Mouse (Mus musculus): ENCODE measurements around the gene Tmem29. TPM values are rescaled to one million over a fixed set of nuclear protein-coding genes. Genes with fewer than 3 reads are reported as not detected.
"Not testable (repeated sequence)": the region's sequence is repeated elsewhere in the genome, so short reads cannot be mapped to it uniquely, and the experiment has no call there.

Gene Tmem29
- total RNA-seq (2021): 20.5 and 24.2 TPM in 2 replicates
- long read RNA-seq, experiment 1, transcript Tmem29-209 (3 exons, 864 nt): minor isoform, 17 of 39 reads
- long read RNA-seq, experiment 1, transcript Tmem29-208 (3 exons, 1,316 nt): major isoform, 19 of 39 reads
- long read RNA-seq, experiment 1, partial matches to known transcripts: 0 of 39 reads
- long read RNA-seq, experiment 1, other reads (novel, unspliced or antisense): 2 of 39 reads
- long read RNA-seq, experiment 2, transcript Tmem29-208 (3 exons, 1,316 nt): minor isoform, 14 of 37 reads
- long read RNA-seq, experiment 2, transcript Tmem29-209 (3 exons, 864 nt): major isoform, 16 of 37 reads
- long read RNA-seq, experiment 2, partial matches to known transcripts: 0 of 37 reads
- long read RNA-seq, experiment 2, other reads (novel, unspliced or antisense): 3 of 37 reads

DNA sequence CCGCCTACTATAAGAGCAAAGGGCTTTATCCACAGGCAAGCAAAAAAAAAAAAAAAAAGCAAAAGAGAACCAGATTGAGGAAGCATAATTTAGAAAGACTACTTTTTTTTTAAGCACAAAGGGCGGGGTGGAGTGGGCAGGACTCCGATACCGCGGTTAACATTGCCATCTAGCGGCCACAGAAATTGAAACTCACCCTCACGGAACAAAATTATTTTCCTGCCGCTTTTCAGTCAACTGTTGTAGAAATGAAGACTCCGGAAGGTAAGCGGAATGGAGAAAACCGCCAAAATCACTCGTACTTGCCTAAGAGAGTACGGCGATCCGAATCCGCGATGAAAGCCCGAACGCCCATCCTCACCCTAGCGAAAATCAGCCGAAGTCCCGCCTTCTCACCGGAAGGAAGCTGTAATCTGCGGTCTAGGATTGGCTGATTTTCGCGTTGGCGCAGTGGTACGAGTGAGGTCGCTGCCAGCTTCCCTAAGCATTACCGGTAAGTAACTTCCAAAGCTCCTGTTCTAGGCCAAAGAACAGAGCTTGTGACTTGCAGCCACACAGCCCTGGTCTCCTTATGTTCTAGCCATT is at the start of gene Tmem29:
Gene Tmem29 (minus strand): TSS at position 389 of the 585 bp plus-strand sequence.
- peak; percentile 91 for DNase-seq

DNA sequence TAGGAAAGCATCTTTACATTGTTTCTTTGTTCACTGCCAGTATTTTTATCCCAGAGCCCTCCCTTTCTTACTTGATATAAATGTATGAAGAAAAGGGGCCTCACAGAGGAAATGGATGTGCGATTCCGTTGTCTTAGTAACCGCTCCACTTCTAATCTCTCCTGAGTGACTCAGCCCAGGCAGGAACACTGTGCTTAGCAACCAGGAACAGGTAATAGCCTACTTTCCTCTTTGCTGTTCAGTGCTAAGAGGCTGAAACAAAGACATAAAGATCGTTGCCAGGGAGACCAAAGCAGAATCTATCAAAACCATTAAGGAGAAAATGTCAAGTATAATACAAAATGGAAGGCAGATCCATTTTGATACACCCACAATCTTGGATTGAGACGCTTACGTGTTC is 49.7 kb upstream of the Tmem29 start:
- DNase-seq: no peak

DNA sequence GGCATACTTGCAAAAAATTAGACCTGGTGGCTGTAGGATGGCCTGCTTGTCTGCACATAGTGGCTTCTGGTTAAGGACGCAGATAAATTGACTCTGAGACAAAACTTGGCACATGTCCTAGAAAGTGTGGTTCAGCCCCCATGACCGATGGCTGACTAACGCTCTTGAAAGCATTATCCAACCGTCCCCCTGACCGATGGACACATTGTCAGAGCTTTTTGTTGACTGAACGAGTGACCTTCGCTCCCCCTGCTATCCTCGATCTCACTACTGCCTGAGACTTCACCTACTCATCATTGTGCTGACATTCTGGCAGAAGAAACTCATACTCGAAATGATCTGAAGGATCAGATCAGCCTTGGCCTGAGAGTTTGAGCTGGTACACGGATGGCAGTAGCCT is 28.9 kb upstream of the Tmem29 start:
- DNase-seq: not testable (repeated sequence)

DNA sequence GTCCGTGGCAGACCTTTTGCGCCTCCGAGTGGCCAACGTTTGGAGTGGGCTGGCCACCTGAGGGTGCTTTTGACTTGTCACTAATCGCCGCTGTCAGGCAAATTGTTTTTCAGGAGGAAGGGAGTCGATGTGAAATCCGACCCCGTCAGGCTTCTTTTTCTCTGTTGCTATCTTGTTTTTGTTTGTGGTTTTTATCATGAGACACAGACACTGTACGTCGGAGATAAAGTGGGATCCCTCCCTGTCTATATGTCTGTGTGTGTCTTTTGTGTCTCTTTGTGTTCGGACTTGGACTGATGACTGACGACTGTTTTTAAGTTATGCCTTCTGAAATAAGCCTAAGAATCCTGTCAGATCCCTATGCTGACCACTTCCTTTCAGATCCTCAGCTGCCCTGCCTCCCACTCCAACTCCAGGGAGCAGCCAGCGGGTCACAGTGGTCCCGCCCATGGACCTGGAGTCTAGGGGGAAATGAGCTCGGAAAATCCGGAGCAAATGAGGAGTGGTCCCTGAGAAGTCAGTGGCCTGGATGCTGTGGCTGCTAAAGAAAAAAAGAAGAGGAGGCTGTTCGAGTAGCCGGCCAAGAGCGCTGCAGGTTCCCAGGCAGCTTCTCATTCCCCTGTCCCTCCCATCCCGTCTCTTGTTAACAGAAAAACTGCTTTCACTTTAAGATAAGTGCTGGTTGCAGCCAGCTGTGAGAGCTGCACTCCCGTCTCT is 27.5 kb upstream of the Tmem29 start:
- DNase-seq: not testable (repeated sequence)

DNA sequence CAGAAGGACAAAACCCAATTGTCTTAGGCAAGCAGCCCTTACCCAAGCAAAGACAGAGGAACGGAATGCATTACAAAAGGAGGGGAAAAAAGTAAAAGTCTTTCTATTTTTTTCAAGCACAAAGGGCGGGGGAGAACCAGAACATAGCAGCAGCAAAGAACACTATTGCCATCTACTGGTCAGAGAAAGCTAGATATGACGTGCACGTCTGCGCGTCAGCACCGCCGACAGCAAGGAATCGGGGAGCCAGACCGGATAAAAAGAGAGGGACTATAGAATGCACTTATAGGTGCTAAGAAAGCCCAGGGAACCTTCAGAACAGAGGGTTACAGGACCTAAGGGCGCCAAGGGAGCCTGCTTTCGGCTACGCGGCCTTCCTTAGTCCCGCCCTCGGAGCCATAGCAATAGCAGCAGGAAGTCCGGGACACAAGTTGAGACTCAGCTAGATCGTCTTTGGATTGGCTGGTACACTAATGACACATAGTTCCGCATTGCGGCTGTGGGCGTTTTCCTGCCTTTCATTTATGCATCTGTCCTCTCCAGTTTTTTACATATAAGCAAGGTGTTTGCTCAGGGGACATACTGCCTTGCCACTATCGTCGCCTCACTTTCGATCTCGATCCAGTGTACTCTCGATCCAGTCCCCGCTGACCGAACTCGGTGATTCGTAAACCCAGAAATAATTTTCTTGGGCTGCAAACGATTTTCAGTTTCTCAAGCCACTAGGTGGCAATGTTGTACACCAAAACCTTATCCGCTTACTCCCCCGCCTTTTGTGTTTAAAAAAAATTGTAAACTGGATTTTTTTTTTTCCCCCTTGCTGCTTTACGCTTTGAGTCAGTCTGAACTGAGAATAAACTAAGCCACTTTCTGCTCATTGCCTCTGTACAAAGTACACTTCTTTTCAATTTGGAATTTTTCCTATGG is 19.2 kb upstream of the Tmem29 start:
- peak; percentile 90 for DNase-seq

DNA sequence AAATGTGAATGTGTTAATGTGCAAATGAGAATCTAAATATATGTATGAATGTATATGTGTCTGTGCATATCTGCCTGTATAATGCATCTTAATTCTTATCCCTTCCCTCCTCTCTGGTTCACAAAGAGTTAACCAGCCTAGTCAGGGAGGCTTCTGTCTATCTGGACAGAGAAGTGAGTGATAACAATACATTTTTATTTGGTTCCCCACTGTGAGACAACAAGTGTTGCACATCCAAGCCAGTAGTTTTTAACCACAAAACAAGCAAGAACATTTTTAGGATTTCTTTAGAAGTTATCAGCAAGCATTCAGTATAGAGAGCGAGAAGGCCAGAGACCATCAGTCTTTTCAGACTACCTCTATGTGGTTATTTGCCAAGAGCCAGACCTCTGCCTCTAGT is 12.5 kb upstream of the Tmem29 start:
- DNase-seq: no peak

DNA sequence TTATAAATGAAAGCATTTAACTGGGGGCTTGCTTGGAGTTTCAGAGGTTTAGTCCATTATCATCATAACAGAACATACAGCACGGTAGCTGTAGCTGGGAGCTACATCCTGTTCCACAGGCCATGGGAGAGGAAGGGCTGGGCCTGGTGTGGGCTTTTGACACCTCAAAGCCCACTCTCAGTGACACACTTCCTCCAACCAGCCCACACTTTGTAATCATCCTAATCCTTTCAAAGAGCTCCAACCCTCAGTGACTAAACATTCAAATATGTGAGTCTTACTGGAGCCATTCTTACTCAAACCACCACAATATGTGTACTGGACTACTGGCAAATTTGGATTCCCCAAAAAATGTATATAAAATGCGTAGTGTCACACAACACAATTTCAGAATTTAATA is 9.3 kb upstream of the Tmem29 start:
- DNase-seq: no peak

DNA sequence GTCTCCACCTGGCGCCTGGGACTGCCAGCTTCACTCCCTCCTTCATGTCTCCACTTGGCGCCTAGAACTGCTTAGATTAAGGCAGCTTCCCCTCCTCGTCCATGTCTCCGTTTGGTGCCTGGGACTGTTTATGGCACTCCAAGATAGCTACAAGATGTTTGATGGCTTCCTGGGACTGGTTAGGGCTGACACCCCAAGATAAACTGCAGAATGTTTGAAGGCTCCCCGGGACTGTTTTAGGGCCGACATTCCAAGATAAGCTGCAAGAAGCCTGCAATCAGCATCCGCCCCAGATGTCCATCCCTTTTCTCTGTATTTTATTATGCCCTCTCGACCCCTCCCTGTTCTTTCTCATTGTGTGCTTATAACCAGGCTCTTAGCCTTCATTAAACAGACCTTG is 7.9 kb upstream of the Tmem29 start:
- not testable (repeated sequence) for DNase-seq

DNA sequence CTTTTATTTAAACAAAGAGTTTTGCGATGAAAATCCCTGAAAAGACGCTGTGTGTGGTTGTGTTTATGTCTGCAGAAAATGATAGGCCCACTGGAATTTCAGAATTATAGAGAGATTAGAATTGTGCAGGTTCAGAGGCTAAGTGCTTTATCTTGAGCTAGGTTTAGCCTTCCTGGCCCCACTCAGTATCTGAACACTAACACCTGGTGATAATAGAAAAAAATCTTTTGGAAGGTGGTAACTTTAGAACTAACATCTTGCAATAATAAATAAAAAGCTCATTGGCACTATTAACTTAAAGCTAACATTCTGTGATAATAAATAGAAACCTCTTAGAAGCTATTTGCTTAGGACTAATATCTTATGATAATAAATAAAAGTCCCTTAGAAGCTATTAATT is 1.2 kb upstream of the Tmem29 start:
- no peak for DNase-seq

DNA sequence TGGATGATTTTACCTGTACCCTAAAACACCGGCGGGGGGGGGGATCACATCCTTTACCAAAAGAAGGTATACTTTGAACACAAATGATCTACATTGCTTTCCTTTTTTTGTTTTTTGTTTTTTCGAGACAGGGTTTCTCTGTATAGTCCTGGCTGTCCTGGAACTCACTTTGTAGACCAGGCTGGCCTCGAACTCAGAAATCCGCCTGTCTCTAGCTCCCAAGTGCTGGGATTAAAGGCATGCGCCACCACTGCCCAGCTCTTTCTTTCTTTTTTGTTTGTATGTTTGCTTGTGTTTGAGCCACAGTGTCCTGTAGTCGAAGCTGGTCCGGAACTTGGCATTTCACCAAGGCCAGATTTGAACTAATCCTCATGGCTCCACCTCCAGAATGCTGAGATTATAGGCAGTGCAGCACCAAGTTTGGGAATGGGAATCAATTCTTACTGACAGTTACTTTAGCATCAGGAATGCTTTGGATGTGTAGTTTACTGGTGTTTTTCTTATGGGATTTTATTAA is 515 bp upstream of the Tmem29 start:
- DNase-seq: peak; percentile 42

DNA sequence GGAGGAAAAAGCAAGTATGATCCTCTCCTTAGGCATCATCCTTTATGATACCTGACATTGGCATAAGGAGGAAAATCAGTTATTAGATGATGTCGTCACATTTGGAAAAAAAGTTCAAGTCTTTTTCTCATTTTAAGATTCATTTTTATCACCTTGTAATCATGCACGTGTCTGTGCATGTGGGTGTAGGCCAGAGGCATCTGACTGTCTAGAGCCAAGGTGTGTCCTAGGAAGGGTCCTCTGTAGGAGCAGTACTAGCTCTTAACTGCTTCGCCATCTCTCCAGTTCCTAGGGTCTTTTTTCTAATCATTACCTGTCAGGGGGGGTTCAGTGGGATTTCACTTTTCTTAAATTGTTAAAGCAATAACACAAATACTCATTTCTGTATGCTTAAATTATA is 818 bp downstream of the Tmem29 start:
- DNase-seq: no peak

DNA sequence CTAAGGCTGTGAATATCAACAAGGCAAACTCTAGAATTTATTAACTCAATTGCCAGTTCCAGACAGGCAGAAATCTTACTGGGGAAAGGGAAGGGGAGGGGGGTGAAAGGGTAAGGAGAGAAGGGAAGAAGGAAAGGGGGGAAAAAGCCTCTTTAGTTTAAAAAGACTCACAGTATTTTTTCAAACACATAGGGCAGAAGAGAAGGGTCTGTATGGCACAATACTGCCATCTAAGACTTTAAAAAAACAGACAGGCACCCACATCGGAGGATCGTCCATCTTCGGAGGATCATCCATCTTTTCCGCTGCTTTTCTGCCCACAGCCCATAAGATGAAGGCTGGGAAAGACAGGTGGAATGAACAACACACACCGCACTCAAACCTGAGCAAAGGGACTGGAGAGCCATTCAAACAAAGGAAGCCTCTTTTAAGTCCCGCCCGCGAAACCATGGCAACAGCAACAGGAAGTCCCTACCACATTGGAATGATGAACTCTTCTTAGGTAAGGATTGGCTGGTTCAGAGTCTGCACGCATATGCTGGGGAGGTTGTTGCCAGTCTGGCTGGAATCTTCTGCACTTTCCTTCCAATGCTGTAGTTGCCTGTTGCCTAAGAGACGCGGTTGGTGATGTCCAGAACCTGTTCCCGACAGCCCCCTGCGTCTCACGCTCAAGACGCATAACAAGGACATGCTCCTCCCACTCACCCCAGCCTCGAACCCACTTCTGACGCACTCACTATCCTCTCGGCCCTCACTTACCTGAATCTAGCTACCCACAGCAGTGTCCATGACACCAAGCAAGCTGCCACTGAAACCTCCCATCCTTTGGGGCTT is 18.2 kb downstream of the Tmem29 start:
- DNase-seq: peak; percentile 77

DNA sequence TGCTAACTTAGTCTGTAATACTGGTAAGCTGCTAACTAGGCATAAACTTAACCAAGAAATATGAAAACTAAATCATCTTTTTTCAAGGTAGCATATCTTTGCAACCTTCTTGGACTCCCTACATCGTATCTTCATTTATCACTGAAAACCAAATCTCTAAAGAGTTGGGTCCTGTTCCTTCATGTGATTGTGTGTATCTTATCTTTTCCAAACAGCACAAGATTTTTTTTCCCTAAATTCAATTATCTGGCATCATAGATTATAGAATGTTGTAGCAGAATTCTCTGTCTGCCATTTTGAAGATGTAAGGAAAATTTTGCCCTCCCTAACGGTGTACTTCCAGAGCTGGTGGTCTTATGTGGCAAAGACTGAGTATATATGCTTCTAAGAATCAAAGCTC is 22.6 kb downstream of the Tmem29 start:
- no peak for DNase-seq

DNA sequence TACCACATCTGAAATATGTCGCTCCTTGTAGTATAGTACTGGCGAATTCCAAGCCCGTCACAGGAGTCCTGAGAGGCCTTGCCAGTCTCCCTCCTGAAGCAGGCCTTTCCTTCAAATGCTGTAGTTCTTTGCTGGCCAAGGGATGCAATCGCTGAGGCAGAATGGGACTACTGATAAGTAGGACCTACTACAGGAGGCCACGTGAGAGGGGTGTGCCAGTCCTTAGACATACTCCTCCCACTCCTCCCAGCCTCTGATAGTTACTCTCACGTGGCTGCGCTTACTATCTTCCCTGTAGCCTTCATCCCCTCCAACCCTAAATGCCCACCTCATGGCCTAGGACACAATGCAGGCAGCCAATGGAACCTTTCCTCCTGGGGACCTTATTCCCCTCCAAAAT is 23.6 kb downstream of the Tmem29 start:
- no peak for DNase-seq

DNA sequence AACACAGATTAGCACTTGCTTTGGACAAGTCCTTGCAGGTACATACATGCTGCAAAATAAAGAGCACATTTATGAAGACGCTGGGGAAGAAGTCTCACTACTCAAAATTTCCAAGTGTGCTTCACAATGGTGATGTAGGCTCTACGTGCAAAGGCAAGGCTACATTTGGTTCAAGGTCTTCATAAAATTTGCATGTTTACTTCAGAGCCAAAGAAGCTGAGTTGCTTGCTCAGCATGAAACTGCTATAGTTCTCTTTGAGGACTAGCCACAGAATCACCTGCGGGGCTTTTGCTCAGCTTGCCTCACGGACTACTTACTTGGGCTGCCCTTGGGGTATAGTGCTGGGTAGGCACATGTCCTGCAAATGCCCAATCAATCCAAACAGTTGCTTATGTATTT is 45.4 kb downstream of the Tmem29 start:
- DNase-seq: no peak

Other genes with a start within 250 kb of the Tmem29 start
- gene Alas2, start 88.2 kb upstream of the Tmem29 start, total RNA-seq (2021): 152 and 203 TPM in 2 replicates
- gene Pfkfb1, start 129.1 kb upstream of the Tmem29 start, total RNA-seq (2021): 30.5 and 42.7 TPM in 2 replicates
- gene Apex2, start 130.7 kb upstream of the Tmem29 start, total RNA-seq (2021): 18.9 and 22.9 TPM in 2 replicates
- gene Tro, start 198.4 kb upstream of the Tmem29 start, total RNA-seq (2021): 11.7 and 11.9 TPM in 2 replicates

Measured in adrenal gland, postnatal 14 days (tissue).